Mouse (Mus musculus) forelimb bud, embryonic 11.5 days (tissue): ENCODE measurements at regions not wholly inside any gene's neighbourhood (a gene's known extent, or its start where the extent isn't known, plus 50 kb on each side); places are given as distances from the start of the nearest gene placed in this dataset.

Experiments
- DNase-seq: peaks from one replicate; pipeline ENCODE4 v3.0.0-alpha.2; 2012; ENCODE audit warnings: low read depth, low spot score

- DNase-seq, result no peak
Measured at GRCm38 (mm10) chr7:73261750-73262149, 113.6 kb upstream of the Rgma start.

DNA sequence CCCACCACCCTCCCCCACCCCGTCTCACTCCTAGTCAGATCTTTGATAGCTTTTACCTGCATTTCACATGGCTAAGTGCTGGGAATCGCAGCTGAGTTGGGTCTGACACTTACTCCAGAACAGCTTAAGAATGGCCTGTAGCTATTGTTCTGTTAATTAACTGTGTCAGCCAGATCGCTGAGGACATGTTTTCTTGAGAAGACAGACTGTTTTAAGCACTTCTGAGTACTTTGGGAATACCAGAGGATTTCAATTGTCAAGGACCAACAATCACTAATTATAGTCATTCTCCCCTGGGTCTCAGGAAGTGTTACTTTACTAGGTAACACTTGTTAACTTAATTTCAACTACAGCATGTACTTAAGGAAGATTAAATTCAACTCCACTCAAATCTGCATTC is 112.8 kb upstream of the Rgma start:
- no peak for DNase-seq

GRCm38 (mm10) chr7:73269626-73270025 is 105.7 kb upstream of the Rgma start:
- DNase-seq, result no peak

DNA sequence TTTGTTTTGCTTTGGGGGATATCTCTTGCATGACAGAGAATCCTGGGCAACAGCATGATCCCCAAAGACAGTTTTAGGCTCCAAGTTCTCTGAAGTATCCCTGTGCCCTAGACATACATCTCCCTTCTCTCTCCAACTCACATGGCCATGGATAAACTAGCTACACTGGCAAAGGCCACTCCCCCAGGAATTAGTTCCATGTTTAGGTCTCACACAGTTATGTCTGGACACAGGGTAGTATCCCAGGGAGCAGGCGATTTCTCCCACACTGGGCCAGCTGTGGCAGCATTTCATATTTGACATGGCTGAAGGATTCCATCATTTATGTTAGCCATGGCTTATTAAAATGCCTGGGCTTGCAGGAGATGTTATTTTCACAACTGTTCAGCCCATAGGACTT is 102.5 kb upstream of the Rgma start:
- DNase-seq, result no peak

GRCm38 (mm10) chr7:73275814-73276271 is 99.5 kb upstream of the Rgma start:
- DNase-seq, result no peak

GRCm38 (mm10) chr7:73278616-73279015 is 96.7 kb upstream of the Rgma start:
- no peak for DNase-seq

DNA sequence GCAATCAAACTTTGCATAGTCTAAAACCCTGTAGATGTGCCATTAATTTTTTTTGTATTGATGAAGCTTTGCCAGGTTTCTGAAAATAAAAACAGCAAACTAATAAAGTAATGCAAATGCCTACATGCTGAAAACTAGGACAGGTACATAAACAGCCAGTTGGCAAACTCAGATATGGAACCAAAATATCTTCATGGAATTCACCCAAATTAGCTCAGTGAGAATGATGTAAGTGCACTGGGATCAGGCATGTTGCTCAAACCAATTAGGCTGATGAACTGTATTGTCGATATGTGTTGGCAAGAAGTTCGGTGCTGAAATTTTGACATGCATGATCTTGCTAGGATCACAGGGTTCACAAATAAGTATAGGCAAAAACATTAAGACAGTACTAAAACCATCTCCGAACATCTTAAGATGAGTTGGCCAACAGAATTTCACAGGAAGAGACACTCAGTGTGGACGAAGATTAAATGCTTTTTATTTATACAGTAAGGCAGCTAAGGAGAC is 95.3 kb upstream of the Rgma start:
- no peak for DNase-seq

- DNase-seq, result no peak
Measured at GRCm38 (mm10) chr7:73286244-73286643, 89.1 kb upstream of the Rgma start.

DNA sequence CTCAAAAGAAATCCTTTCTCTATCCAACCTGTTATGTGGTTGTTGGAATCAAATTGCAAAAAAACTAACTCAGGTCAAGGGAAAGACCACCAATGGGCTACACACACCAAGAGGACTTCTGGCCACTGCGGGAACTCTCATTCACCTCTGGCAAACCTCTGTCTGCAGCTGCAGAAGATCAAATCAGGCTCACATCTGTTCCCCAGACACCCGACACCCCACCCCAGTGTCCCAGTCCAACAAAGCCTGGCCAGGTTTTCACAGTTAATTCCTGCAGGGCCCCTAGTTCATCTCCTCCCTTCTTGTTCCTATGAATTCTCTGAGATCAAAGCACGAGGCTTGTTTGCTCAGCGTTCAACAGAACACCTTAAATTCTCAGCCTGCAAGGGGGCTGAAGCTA is 82.0 kb upstream of the Rgma start:
- peak; percentile 64 for DNase-seq

- no peak for DNase-seq
Measured at GRCm38 (mm10) chr7:73294399-73294798, 80.9 kb upstream of the Rgma start.

DNA sequence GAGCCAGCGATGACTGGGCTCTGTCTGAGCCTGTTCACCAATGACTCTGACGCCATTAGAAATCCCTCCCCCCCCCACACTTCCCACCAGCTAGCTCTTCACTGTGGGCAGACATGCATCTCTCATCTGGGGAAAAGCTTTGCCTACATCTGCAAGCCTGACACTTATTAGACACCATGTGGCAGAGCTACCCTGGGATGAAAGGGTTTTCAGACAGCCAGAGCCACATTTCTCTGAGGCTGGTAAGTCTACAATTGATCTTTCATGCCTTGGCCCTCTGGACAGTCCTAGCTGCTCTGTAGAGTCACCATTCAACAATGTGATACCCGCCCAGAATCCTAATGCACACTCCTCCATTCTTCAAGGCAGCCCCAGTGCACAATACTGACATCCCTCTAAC is 72.8 kb upstream of the Rgma start:
- DNase-seq, result no peak

DNA sequence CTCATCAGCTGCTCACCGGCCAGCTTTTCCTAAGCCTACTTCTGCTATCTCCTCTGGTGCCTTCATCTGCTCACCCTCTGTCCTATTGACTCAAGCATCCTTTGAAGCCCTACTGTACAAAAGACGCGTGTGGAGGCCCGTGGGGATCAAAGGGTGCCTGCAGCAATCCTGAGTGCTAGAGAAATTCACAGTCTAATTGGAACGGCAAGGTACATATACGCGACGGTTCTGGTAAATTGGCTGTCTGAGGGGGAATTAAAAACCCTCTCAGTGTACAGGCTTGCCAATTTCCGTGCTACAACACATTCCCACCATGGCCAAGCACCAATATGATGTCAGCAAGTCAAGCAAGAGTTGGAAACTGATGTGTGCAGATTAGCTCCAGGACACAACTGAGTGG is 71.5 kb upstream of the Rgma start:
- no peak for DNase-seq

DNA sequence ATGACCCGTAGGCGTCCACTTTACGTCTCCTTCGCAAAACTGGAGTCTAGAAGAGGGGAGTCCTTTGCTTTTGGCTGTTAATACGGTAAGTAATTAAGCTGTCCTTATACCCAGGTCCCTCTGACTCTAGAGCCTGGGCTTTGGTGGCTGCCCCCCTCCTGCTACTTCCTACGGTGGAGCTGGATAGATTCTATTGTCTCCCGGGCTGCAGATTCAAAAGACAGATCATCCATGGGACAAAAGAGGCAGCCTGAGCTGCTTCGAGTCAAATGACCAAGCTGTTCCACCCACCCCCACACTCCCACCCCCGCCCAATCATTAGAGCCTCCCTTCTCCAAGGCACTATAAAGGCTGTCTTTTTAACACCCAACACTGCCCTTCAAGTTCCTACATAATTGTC is 70.5 kb upstream of the Rgma start:
- DNase-seq, result no peak

DNA sequence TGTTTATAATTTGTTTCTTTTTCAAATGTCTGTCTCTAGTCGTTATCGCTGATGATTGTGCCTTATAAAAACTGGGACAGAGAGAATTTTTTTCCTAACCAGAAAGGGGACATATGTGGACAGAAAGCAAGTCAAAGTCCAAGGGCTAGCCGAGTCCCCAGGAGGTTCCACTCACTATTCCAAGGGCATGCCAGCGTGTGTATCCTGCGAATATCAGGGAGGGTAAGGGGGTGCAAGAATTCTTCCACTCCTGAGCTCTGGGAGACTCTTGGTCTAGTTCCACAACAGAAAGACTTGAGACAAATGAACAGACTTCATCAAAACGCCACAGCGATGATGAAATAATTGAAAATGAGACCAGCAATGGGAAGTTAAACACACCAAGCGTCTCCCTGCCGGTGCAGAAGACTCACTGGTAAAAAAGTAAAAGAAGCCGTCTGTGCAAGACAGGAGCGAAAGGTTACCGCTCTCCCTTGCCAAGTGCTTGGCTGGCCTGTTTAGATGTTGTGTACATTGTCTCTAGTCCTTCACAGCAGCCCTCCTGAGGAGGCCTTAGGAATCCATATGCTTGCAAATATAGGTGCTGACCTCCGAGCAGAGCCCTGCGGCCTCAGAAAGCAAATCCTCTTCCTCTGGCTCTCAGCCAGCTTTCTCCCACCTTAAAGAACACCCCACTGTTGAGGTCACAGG is 69.9 kb upstream of the Rgma start:
- DNase-seq, result no peak

- no peak for DNase-seq
Measured at GRCm38 (mm10) chr7:73306296-73306695, 69.0 kb upstream of the Rgma start.

DNA sequence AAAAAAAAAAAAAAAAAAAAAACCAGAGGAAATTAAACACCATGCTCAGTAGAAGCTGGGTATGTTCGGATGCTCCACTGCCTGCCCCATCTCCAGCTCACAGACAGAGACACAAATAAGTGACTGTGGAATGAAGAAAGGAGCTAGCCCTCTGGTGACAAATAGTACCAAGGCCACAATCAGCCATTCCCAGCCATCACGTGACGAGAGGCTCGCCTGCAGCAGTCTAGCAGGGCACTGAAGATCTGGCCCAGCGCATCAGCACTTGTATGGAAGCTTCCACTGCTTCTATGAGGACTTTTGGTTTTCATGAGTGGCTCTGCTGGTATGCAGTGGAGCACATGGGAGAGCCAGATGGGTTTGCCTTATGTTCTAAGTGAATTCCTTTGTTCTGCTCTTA is 68.6 kb upstream of the Rgma start:
- no peak for DNase-seq

- no peak for DNase-seq
Measured at GRCm38 (mm10) chr7:73307586-73308490, 67.5 kb upstream of the Rgma start.

- no peak for DNase-seq
Measured at GRCm38 (mm10) chr7:73308981-73309380, 66.3 kb upstream of the Rgma start.

GRCm38 (mm10) chr7:73310056-73310455 is 65.3 kb upstream of the Rgma start:
- no peak for DNase-seq

DNA sequence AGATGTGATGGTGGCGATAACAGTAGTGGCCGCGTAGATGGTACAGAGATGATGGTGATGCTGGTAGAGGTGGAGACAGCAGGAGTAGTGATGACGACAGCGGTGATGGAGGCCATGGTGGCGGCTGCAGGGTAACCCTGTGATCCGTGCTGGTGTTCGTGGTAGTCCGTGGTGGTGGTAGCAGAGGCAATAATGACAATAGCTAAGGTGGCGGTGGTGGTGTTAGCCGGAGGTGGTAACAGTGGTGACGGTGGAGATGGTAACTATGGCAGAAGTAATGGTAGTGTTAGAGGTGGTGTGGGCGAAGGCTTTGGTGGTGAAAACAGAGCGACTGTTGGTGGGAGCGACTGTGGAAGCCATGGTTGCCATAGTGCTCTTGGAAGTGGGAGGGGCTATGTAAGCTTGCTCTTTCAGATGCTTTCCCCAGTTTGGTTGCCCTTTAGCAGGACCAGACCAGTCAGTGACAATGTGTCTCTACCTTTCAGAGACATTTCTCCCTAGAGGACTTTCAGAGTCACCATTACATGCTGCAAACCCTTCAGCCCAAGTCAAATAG is 64.7 kb upstream of the Rgma start:
- DNase-seq, result no peak

- no peak for DNase-seq
Measured at GRCm38 (mm10) chr7:73315555-73315954, 59.8 kb upstream of the Rgma start.

- DNase-seq, result no peak
Measured at GRCm38 (mm10) chr7:73317574-73317973, 57.7 kb upstream of the Rgma start.
